Mouse (Mus musculus): ENCODE results near the gene Igf1r. TPM values are rescaled to one million over a fixed set of nuclear protein-coding genes. Genes with fewer than 3 reads are reported as not detected.

The Igf1r gene
- polyA plus RNA-seq, 1 experiment from 2014 or later, result 27.8 TPM

- WGBS, result 85% methylated on average over 9 of the region's 9 CpGs
These were observed 8.8 kb upstream of the Igf1r start for GRCm38 (mm10) chr7:67943805-67944204.

GRCm38 (mm10) chr7:67946901-67947300 is 5.7 kb upstream of the Igf1r start:
- Histone ChIP-seq H3K4me3 (no peak overlapping the region), H3K27ac (no peak overlapping the region), H3K9me3 (no peaks in the 10 kb centered on the region), H3K9ac (no peak overlapping the region), H3K36me3 (replicated peaks) (no peaks in the 10 kb centered on the region), H3K4me1 (no peaks in the 10 kb centered on the region), H3K27me3 (replicated peaks) (no peaks in the 10 kb centered on the region), H3K4me2 (no peak overlapping the region)
- no peak for ATAC-seq (replicated peaks)
- 79% methylated on average over 1 of the region's 1 CpGs for WGBS

More at GRCm38 (mm10) chr7:67943805-67944204, 8.8 kb upstream of the Igf1r start:
- Histone ChIP-seq H3K27ac (no peak overlapping the region), H3K27me3 (replicated peaks) (no peaks in the 10 kb centered on the region), H3K9me3 (no peaks in the 10 kb centered on the region), H3K36me3 (replicated peaks) (no peaks in the 10 kb centered on the region), H3K4me3 (no peak overlapping the region), H3K4me2 (no peak overlapping the region), H3K9ac (no peak overlapping the region), H3K4me1 (no peaks in the 10 kb centered on the region)
- no peak for ATAC-seq (replicated peaks)

GRCm38 (mm10) chr7:67950346-67950814 is 2.2 kb upstream of the Igf1r start:
- Histone ChIP-seq H3K27me3 (replicated peaks) (no peaks in the 10 kb centered on the region), H3K4me2 (peak overlapping the region; percentile 92), H3K36me3 (replicated peaks) (no peaks in the 10 kb centered on the region), H3K9ac (peak overlapping the region; percentile 97), H3K9me3 (no peaks in the 10 kb centered on the region), H3K27ac (peak overlapping the region; percentile 100), H3K4me3 (peak overlapping the region; percentile 86), H3K4me1 (peaks cover 14% of the 10 kb centered on the region)
- no peak for ATAC-seq (replicated peaks)
- WGBS, result under 1% methylated on average over 24 of the region's 24 CpGs

GRCm38 (mm10) chr7:67950815-67951531 is 1.7 kb upstream of the Igf1r start:
- WGBS, result under 1% methylated on average over 71 of the region's 71 CpGs

GRCm38 (mm10) chr7:67951532-67952035 is 1.0 kb upstream of the Igf1r start:
- peak; percentile 88 for ATAC-seq (replicated peaks)

More at GRCm38 (mm10) chr7:67950815-67951531, 1.7 kb upstream of the Igf1r start:
- peaks cover 20% of the 10 kb centered on the region for H3K4me1 ChIP-seq
- H3K9ac ChIP-seq, result peak overlapping the region; percentile 97
- peak overlapping the region; percentile 86 for H3K4me3 ChIP-seq
- H3K27me3 ChIP-seq (replicated peaks), result no peaks in the 10 kb centered on the region
- peak; percentile 78 for ATAC-seq (replicated peaks)
- H3K9me3 ChIP-seq, result no peaks in the 10 kb centered on the region
- peak overlapping the region; percentile 100 for H3K27ac ChIP-seq
- H3K36me3 ChIP-seq (replicated peaks), result no peaks in the 10 kb centered on the region
- peak overlapping the region; percentile 92 for H3K4me2 ChIP-seq

GRCm38 (mm10) chr7:67952036-67952681 is 468 bp upstream of the Igf1r start:
- H3K27me3 ChIP-seq (replicated peaks), result no peaks in the 10 kb centered on the region
- no peaks in the 10 kb centered on the region for H3K9me3 ChIP-seq
- under 1% methylated on average over 77 of the region's 91 CpGs for WGBS
- H3K9ac ChIP-seq, result peak overlapping the region; percentile 97
- peak; percentile 64 for ATAC-seq (replicated peaks)
- peak overlapping the region; percentile 86 for H3K4me3 ChIP-seq
- peak overlapping the region; percentile 100 for H3K27ac ChIP-seq
- peaks cover 27% of the 10 kb centered on the region for H3K4me1 ChIP-seq
- no peaks in the 10 kb centered on the region for H3K36me3 ChIP-seq (replicated peaks)
- peak overlapping the region; percentile 92 for H3K4me2 ChIP-seq

More at GRCm38 (mm10) chr7:67951532-67952035, 1.0 kb upstream of the Igf1r start:
- Histone ChIP-seq H3K9ac (peak overlapping the region; percentile 97), H3K4me2 (peak overlapping the region; percentile 92), H3K9me3 (no peaks in the 10 kb centered on the region), H3K36me3 (replicated peaks) (no peaks in the 10 kb centered on the region), H3K27ac (peak overlapping the region; percentile 100), H3K4me1 (peaks cover 25% of the 10 kb centered on the region), H3K4me3 (peak overlapping the region; percentile 86), H3K27me3 (replicated peaks) (no peaks in the 10 kb centered on the region)
- under 1% methylated on average over 64 of the region's 73 CpGs for WGBS

GRCm38 (mm10) chr7:67953764-67954242 is 1.2 kb downstream of the Igf1r start:
- H3K4me2 ChIP-seq, result peak overlapping the region; percentile 92
- peak overlapping the region; percentile 97 for H3K9ac ChIP-seq
- H3K4me3 ChIP-seq, result peak overlapping the region; percentile 86
- H3K27me3 ChIP-seq (replicated peaks), result no peaks in the 10 kb centered on the region
- no peak overlapping the region for H3K27ac ChIP-seq
- no peak for ATAC-seq (replicated peaks)
- H3K9me3 ChIP-seq, result no peaks in the 10 kb centered on the region
- no peaks in the 10 kb centered on the region for H3K36me3 ChIP-seq (replicated peaks)
- WGBS, result 0% methylated on average over 22 of the region's 23 CpGs
- H3K4me1 ChIP-seq, result peaks cover 41% of the 10 kb centered on the region

GRCm38 (mm10) chr7:67954591-67955185 is 2.1 kb downstream of the Igf1r start:
- Histone ChIP-seq H3K4me3 (peak overlapping the region; percentile 86), H3K36me3 (replicated peaks) (no peaks in the 10 kb centered on the region), H3K4me1 (peaks cover 42% of the 10 kb centered on the region)

GRCm38 (mm10) chr7:67955276-67955675 is 2.6 kb downstream of the Igf1r start:
- H3K36me3 ChIP-seq (replicated peaks), result no peaks in the 10 kb centered on the region
- H3K4me3 ChIP-seq, result peak overlapping the region; percentile 86
- H3K27ac ChIP-seq, result no peak overlapping the region
- no peak for ATAC-seq (replicated peaks)
- peaks cover 42% of the 10 kb centered on the region for H3K4me1 ChIP-seq
- no peaks in the 10 kb centered on the region for H3K9me3 ChIP-seq
- WGBS, result 19% methylated on average over 5 of the region's 5 CpGs
- H3K4me2 ChIP-seq, result peak overlapping the region; percentile 92
- no peaks in the 10 kb centered on the region for H3K27me3 ChIP-seq (replicated peaks)
- H3K9ac ChIP-seq, result peak overlapping the region; percentile 97; the same call in 1 of the 2 replicates

More at GRCm38 (mm10) chr7:67954591-67955185, 2.1 kb downstream of the Igf1r start:
- ATAC-seq (replicated peaks), result no peak
- Histone ChIP-seq H3K9ac (peak overlapping the region; percentile 97; the same call in 1 of the 2 replicates), H3K27ac (no peak overlapping the region), H3K27me3 (replicated peaks) (no peaks in the 10 kb centered on the region), H3K4me2 (peak overlapping the region; percentile 92), H3K9me3 (no peaks in the 10 kb centered on the region)
- 5% methylated on average over 10 of the region's 10 CpGs for WGBS

GRCm38 (mm10) chr7:67957376-67957775 is 4.7 kb downstream of the Igf1r start:
- peaks cover 45% of the 10 kb centered on the region for H3K4me1 ChIP-seq

GRCm38 (mm10) chr7:67958045-67958444 is 5.4 kb downstream of the Igf1r start:
- no peaks in the 10 kb centered on the region for H3K9me3 ChIP-seq
- ATAC-seq (replicated peaks), result no peak
- H3K4me2 ChIP-seq, result no peak overlapping the region
- peaks cover 45% of the 10 kb centered on the region for H3K4me1 ChIP-seq
- H3K9ac ChIP-seq, result no peak overlapping the region
- H3K27ac ChIP-seq, result no peak overlapping the region
- H3K36me3 ChIP-seq (replicated peaks), result no peaks in the 10 kb centered on the region
- 69% methylated on average over 18 of the region's 18 CpGs for WGBS
- no peak overlapping the region for H3K4me3 ChIP-seq
- H3K27me3 ChIP-seq (replicated peaks), result no peaks in the 10 kb centered on the region

More at GRCm38 (mm10) chr7:67957376-67957775, 4.7 kb downstream of the Igf1r start:
- 76% methylated on average over 6 of the region's 6 CpGs for WGBS
- no peak for ATAC-seq (replicated peaks)
- H3K9me3 ChIP-seq, result no peaks in the 10 kb centered on the region
- no peaks in the 10 kb centered on the region for H3K36me3 ChIP-seq (replicated peaks)
- no peaks in the 10 kb centered on the region for H3K27me3 ChIP-seq (replicated peaks)
- H3K4me3 ChIP-seq, result no peak overlapping the region
- H3K27ac ChIP-seq, result no peak overlapping the region
- no peak overlapping the region for H3K4me2 ChIP-seq
- no peak overlapping the region for H3K9ac ChIP-seq

- Histone ChIP-seq H3K36me3 (replicated peaks) (no peaks in the 10 kb centered on the region), H3K27me3 (replicated peaks) (no peaks in the 10 kb centered on the region), H3K4me3 (no peak overlapping the region), H3K4me2 (no peak overlapping the region), H3K27ac (no peak overlapping the region), H3K4me1 (peaks cover 30% of the 10 kb centered on the region), H3K9ac (no peak overlapping the region), H3K9me3 (no peaks in the 10 kb centered on the region)
- ATAC-seq (replicated peaks), result no peak
- WGBS, result 38% methylated on average over 9 of the region's 9 CpGs
These were observed 8.1 kb downstream of the Igf1r start for GRCm38 (mm10) chr7:67960701-67961100.

Data from midbrain, embryonic 15.5 days (tissue).